Mouse (Mus musculus): ENCODE measurements at regions not wholly inside any gene's neighbourhood (a gene's known extent, or its start where the extent isn't known, plus 50 kb on each side); places are given as distances from the start of the nearest gene placed in this dataset.
A peak's percentile ranks its signal among the peaks of the same experiment; 100 is the strongest.

GRCm38 (mm10) chr3:81750164-81750563 lies 182.2 kb upstream of the Ctso start:
- no peaks in the 10 kb centered on the region for H3K9me3 ChIP-seq (replicated peaks)
- no peak overlapping the region for H3K4me2 ChIP-seq
- no peaks in the 10 kb centered on the region for H3K36me3 ChIP-seq
- ATAC-seq (replicated peaks; ENCODE audit: low FRiP score) = no peak
- H3K27ac ChIP-seq = no peak overlapping the region
- H3K4me1 ChIP-seq = no peaks in the 10 kb centered on the region
- no peaks in the 10 kb centered on the region for H3K27me3 ChIP-seq
- H3K4me3 ChIP-seq (replicated peaks) = no peak overlapping the region
- no peak overlapping the region for H3K9ac ChIP-seq
- WGBS = 42% methylated on average over 1 of the region's 1 CpGs

DNA sequence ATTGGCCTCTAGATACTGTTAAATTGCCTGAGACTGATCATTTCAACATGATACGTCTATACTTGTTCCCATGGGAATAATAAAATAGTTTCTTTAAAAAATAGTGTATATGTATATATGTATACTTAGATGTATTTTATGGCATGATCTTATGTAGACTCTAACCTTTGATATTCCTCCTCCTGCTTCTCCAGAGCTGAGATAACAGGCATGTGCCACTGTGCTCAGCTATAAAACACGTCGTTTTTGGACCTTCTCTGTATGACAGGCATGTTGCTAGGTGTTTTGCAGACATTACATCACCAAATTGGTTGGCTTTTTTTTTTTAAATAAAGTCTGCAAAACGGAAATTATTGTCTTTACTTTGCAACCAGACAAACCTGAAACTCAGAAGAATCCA lies 179.4 kb upstream of the Ctso start:
- no peak overlapping the region for H3K4me2 ChIP-seq
- H3K9ac ChIP-seq = no peak overlapping the region
- no peak for ATAC-seq (replicated peaks; ENCODE audit: low FRiP score)
- no peaks in the 10 kb centered on the region for H3K27me3 ChIP-seq
- H3K9me3 ChIP-seq (replicated peaks) = no peaks in the 10 kb centered on the region
- 65% methylated on average over 4 of the region's 4 CpGs for WGBS
- no peak overlapping the region for H3K27ac ChIP-seq
- H3K36me3 ChIP-seq = no peaks in the 10 kb centered on the region
- no peak overlapping the region for H3K4me3 ChIP-seq (replicated peaks)
- no peaks in the 10 kb centered on the region for H3K4me1 ChIP-seq

DNA sequence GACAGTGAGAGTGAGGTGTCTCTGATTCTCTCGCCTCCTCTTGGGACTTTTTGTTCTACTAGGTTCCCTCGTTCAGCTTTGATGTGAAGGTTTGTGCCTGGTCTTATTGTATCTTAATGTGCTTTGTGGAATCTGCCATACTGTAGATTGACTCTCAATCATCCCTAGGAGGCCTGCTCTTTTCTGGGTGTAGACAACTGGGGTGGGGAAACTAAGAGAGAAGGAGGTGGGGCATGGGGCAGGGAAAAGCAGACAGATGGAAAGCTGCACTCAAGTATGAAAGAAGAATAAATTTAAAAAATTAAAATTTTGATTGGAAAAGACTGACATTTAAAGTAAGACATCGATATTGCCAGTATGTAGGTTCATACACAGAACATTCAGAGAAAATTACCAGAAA lies 172.0 kb upstream of the Ctso start:
- no peak overlapping the region for H3K4me2 ChIP-seq
- H3K4me3 ChIP-seq (replicated peaks) = no peak overlapping the region
- WGBS = 88% methylated on average over 3 of the region's 3 CpGs
- H3K27me3 ChIP-seq = no peaks in the 10 kb centered on the region
- ATAC-seq (replicated peaks; ENCODE audit: low FRiP score) = no peak
- H3K9me3 ChIP-seq (replicated peaks) = no peaks in the 10 kb centered on the region
- no peak overlapping the region for H3K27ac ChIP-seq
- no peaks in the 10 kb centered on the region for H3K4me1 ChIP-seq
- H3K9ac ChIP-seq = no peak overlapping the region
- H3K36me3 ChIP-seq = no peaks in the 10 kb centered on the region

- no peaks in the 10 kb centered on the region for H3K9me3 ChIP-seq (replicated peaks)
- no peaks in the 10 kb centered on the region for H3K36me3 ChIP-seq
- no peak overlapping the region for H3K9ac ChIP-seq
- H3K4me3 ChIP-seq (replicated peaks) = no peak overlapping the region
- H3K27me3 ChIP-seq = no peaks in the 10 kb centered on the region
- H3K4me1 ChIP-seq = no peaks in the 10 kb centered on the region
- ATAC-seq (replicated peaks; ENCODE audit: low FRiP score) = no peak
- 54% methylated on average over 2 of the region's 2 CpGs for WGBS
- H3K27ac ChIP-seq = no peak overlapping the region
- H3K4me2 ChIP-seq = no peak overlapping the region
Observed at GRCm38 (mm10) chr3:81760914-81761313, 171.5 kb upstream of the Ctso start.

DNA sequence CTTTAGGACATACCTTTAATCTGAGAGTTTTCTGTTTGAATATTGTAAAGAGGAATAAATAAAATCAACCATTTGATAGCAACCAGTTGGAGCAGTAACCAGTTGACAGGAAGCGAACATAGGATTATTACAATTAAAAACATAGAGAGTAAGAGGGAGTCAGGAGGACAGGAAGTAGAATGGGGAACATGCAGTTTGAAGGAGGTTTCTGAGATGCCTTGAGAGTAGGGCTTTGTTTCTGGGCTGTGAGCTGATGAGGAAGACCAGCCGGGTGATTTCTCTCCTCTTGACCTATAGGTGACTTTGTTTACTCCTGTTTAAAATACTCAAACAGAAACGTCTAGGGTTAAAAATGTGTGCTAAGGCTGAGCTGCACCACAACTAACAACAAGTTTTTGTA lies 160.6 kb upstream of the Ctso start:
- Histone ChIP-seq H3K9me3 (replicated peaks) (no peaks in the 10 kb centered on the region), H3K27ac (no peak overlapping the region), H3K36me3 (no peaks in the 10 kb centered on the region), H3K4me2 (no peak overlapping the region), H3K27me3 (no peaks in the 10 kb centered on the region), H3K4me3 (replicated peaks) (no peak overlapping the region), H3K4me1 (no peaks in the 10 kb centered on the region), H3K9ac (no peak overlapping the region)
- WGBS = 72% methylated on average over 3 of the region's 3 CpGs
- ATAC-seq (replicated peaks; ENCODE audit: low FRiP score) = no peak

- Histone ChIP-seq H3K4me2 (no peak overlapping the region), H3K4me3 (replicated peaks) (no peak overlapping the region), H3K36me3 (no peaks in the 10 kb centered on the region), H3K4me1 (no peaks in the 10 kb centered on the region), H3K9ac (no peak overlapping the region), H3K27me3 (no peaks in the 10 kb centered on the region), H3K27ac (no peak overlapping the region), H3K9me3 (replicated peaks) (no peaks in the 10 kb centered on the region)
- no peak for ATAC-seq (replicated peaks; ENCODE audit: low FRiP score)
Observed at GRCm38 (mm10) chr3:81773012-81773411, 159.4 kb upstream of the Ctso start.

DNA sequence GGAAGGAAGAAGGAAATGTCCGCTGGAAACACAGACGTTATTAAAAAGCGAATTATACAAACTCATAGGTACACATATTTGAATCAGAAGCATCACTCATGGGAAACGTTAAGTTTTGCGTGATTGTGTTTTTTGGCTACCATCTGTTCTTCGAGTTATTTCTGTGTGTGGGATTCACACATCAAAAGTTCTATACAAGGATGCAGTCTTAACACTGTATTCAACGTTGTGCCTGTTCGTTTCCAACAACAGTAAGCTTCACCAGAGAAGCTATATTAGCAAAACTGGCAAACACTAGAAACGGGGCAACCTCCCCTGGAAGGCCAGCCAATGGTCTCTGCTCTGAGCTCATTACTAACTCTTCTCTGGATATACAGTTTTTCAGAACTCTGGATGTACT lies 150.3 kb upstream of the Ctso start:
- ATAC-seq (replicated peaks; ENCODE audit: low FRiP score) = no peak
- no peaks in the 10 kb centered on the region for H3K36me3 ChIP-seq

DNA sequence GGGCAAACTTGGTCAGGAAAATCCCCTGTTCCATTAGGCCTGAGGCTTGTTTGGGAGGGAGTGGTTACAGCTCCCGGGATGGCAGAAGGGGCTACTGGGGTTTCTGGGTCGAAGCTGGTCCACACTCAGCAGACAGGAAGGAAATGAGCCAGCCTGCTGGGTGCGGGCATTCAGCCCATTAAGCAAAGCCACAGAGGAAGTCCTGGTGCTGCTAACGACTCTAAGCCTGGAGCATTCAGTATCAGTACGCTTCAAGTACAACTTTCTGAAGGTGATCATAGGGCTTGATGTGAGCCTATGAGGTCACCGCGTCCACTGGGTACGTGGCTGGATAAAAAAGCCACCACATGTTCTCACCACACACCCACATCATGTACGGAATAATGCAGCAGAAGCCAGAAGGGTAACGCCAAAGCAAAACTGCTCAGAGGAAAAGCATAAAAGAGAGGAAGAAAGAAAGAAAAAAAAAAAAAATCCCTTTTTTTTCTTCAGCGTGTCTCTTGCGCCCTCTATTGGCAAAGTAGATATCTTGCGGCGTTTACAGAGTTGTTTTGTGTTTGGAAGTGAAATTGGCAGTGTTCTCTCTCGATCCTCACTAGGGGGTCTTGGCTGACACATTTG lies 149.4 kb upstream of the Ctso start:
- H3K4me2 ChIP-seq = peak overlapping the region; percentile 58
- no peaks in the 10 kb centered on the region for H3K27me3 ChIP-seq
- 15% methylated on average over 15 of the region's 15 CpGs for WGBS
- H3K9ac ChIP-seq = no peak overlapping the region
- H3K27ac ChIP-seq = no peak overlapping the region
- no peaks in the 10 kb centered on the region for H3K9me3 ChIP-seq (replicated peaks)
- H3K36me3 ChIP-seq = no peaks in the 10 kb centered on the region
- H3K4me3 ChIP-seq (replicated peaks) = peak overlapping the region; percentile 27
- peak; percentile 56 for ATAC-seq (replicated peaks; ENCODE audit: low FRiP score)
- peaks cover 7% of the 10 kb centered on the region for H3K4me1 ChIP-seq

More for the DNA sequence above, 150.3 kb upstream of the Ctso start:
- H3K4me1 ChIP-seq = peaks cover 7% of the 10 kb centered on the region
- no peaks in the 10 kb centered on the region for H3K9me3 ChIP-seq (replicated peaks)
- H3K4me3 ChIP-seq (replicated peaks) = no peak overlapping the region
- H3K27ac ChIP-seq = no peak overlapping the region
- WGBS = 84% methylated on average over 9 of the region's 9 CpGs
- no peak overlapping the region for H3K9ac ChIP-seq
- H3K27me3 ChIP-seq = no peaks in the 10 kb centered on the region
- H3K4me2 ChIP-seq = no peak overlapping the region

- WGBS = 89% methylated on average over 2 of the region's 2 CpGs
Observed at GRCm38 (mm10) chr3:81788915-81789314, 143.5 kb upstream of the Ctso start.

DNA sequence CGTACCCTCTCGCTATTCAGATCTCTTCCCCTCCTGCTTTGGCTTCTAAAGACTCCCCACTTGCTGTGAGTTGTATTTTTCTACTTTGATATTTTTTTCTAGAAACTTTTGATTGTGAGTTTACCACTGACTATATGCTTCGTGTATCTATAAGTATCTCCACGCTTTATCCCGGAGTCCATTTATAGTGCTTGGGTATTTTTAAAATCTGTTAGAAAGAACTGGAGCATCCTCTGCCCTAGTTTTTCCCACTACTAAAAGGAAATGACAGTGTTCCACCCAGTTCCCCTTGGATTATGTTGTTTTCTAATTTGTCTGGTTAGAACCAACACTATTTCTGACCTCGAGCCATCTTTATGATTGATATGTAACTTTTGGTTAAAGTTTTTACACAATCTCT lies 142.7 kb upstream of the Ctso start:
- Histone ChIP-seq H3K27me3 (no peaks in the 10 kb centered on the region), H3K36me3 (no peaks in the 10 kb centered on the region), H3K4me1 (no peaks in the 10 kb centered on the region), H3K27ac (no peak overlapping the region), H3K9me3 (replicated peaks) (no peaks in the 10 kb centered on the region), H3K4me2 (no peak overlapping the region), H3K4me3 (replicated peaks) (no peak overlapping the region), H3K9ac (no peak overlapping the region)
- WGBS = 89% methylated on average over 6 of the region's 6 CpGs
- ATAC-seq (replicated peaks; ENCODE audit: low FRiP score) = no peak

More at GRCm38 (mm10) chr3:81788915-81789314, 143.5 kb upstream of the Ctso start:
- no peaks in the 10 kb centered on the region for H3K27me3 ChIP-seq
- H3K4me1 ChIP-seq = no peaks in the 10 kb centered on the region
- H3K9me3 ChIP-seq (replicated peaks) = no peaks in the 10 kb centered on the region
- H3K27ac ChIP-seq = no peak overlapping the region
- ATAC-seq (replicated peaks; ENCODE audit: low FRiP score) = no peak
- H3K9ac ChIP-seq = no peak overlapping the region
- no peaks in the 10 kb centered on the region for H3K36me3 ChIP-seq
- no peak overlapping the region for H3K4me2 ChIP-seq
- H3K4me3 ChIP-seq (replicated peaks) = no peak overlapping the region

GRCm38 (mm10) chr3:81802096-81802495 lies 130.3 kb upstream of the Ctso start:
- Histone ChIP-seq H3K27ac (no peak overlapping the region), H3K9me3 (replicated peaks) (no peaks in the 10 kb centered on the region), H3K9ac (no peak overlapping the region), H3K4me3 (replicated peaks) (no peak overlapping the region), H3K36me3 (no peaks in the 10 kb centered on the region), H3K4me1 (no peaks in the 10 kb centered on the region), H3K4me2 (no peak overlapping the region), H3K27me3 (no peaks in the 10 kb centered on the region)
- ATAC-seq (replicated peaks; ENCODE audit: low FRiP score) = no peak
- 70% methylated on average over 2 of the region's 2 CpGs for WGBS

- Histone ChIP-seq H3K9me3 (replicated peaks) (no peaks in the 10 kb centered on the region), H3K4me2 (no peak overlapping the region), H3K4me3 (replicated peaks) (no peak overlapping the region), H3K36me3 (no peaks in the 10 kb centered on the region), H3K27ac (no peak overlapping the region), H3K4me1 (no peaks in the 10 kb centered on the region), H3K27me3 (no peaks in the 10 kb centered on the region), H3K9ac (no peak overlapping the region)
- WGBS = 69% methylated on average over 4 of the region's 4 CpGs
- no peak for ATAC-seq (replicated peaks; ENCODE audit: low FRiP score)
Observed at GRCm38 (mm10) chr3:81805745-81806144, 126.7 kb upstream of the Ctso start.

- ATAC-seq (replicated peaks; ENCODE audit: low FRiP score) = no peak
- Histone ChIP-seq H3K27me3 (no peaks in the 10 kb centered on the region), H3K9me3 (replicated peaks) (no peaks in the 10 kb centered on the region), H3K4me3 (replicated peaks) (no peak overlapping the region), H3K4me1 (no peaks in the 10 kb centered on the region), H3K27ac (no peak overlapping the region), H3K4me2 (no peak overlapping the region), H3K9ac (no peak overlapping the region), H3K36me3 (no peaks in the 10 kb centered on the region)
- WGBS = 89% methylated on average over 2 of the region's 2 CpGs
Observed at GRCm38 (mm10) chr3:81809604-81810003, 122.8 kb upstream of the Ctso start.
